Mouse (Mus musculus): ENCODE results near the gene 3110009E18Rik.

The 3110009E18Rik gene

DNA sequence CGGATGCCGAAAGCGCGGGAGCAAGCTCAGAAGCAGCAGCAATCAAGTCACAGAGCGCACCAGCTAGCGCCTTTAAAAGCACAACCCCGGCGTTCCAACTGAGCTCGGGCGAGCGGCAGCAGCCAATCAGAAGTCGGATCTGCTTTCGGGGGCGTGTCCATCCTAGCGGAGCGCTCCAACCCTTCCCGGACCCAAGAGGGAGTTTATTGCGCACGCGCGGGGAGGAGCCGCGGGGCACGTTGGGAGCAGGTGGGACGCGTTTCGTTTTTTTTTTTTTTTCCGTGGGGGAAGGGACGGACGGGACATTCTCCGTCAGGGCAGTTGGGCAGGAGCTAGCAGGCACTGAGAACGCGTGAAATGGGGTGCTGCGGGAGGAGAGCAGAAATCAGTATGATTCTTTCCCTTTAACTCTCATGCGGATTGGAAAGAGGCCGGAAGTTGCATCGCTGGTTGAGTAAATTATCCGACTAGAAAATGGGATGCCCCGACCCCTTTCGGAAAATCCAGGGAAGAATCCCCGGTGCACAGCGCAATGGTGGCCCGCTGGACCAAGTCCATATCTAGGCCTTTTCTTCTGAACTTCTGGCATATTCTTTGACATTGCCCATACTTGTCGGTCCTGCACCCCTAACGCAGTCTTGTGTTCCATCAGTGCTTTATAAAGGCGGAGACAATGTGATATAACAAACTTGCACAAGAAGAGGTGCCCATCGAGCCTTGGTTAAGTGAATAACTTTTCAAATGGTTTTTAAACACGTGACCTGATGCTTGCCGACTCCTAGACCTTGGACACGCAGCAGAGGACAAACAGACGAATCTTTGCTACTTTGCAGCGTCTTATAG is at the start of gene 3110009E18Rik, which contains the start of gene Dbi:
TSS of gene 3110009E18Rik (plus strand) at position 219 of the 843 bp plus-strand sequence.
TSS of gene Dbi (minus strand) at position 110 of the 843 bp plus-strand sequence.
- DNase-seq (ENCODE audit: low read depth, low spot score) = peak; percentile 98

DNA sequence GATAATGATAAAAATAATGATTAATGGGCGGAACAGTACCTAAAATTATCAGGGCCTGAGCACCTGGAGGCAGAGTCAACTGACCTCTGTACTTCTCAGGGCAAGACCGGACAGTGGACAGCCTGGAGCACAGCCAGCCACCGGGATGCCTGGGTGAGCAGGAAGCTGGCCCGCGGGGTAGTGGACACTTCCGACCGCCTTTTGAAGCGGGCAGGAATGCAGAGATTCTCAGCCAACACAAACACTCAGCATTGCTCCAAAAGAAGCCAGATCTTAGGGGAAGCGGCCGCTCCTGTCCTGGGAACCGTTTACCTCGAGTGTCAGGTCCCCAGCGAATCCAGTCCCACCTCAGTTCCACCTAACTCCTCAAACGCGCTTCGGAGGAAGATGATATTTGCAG is 48.1 kb upstream of the 3110009E18Rik start:
- DNase-seq (ENCODE audit: low read depth, low spot score) = no peak

DNA sequence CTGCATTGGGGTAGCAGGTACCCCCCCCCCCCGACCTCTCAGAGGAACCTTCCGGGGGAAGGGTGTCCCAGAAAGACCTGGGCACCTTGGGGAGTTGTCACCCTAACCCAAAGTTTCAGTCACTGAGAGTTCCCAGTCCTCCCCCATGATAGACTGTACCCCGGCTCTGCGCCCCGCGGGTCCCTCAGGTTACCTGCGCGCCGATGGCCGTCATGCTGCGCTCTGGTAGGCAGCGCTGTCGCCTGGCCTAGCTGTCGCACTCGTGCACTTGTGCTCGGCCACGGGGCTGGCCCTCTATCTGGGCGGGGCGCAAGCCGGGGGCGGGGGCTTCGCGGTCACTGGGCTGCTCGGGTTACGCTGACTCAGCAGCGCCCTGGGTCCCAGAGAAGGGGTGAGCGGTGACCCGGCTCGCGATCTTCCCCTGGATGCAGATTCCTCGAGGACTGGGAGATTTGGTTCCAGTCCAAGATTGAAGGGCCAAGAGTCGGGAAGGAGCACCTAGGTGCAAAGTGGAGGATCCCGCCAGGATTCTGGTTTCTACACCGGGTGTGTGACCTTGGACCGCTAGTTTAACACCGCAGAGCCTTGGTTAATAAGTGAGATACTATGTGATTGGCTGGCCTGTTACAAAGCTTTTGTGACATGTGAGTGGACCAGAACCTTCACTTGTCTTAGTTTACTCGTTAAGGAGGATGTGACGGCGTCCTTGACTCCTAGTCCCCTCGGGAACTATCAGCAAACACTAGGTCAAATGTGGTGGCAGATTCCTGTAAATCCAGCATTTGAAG is 47.3 kb upstream of the 3110009E18Rik start, which contains the start of gene Tmem37:
TSS of gene Tmem37 (minus strand) at position 556 of the 788 bp plus-strand sequence.
- DNase-seq (ENCODE audit: low read depth, low spot score) = peak; percentile 49

DNA sequence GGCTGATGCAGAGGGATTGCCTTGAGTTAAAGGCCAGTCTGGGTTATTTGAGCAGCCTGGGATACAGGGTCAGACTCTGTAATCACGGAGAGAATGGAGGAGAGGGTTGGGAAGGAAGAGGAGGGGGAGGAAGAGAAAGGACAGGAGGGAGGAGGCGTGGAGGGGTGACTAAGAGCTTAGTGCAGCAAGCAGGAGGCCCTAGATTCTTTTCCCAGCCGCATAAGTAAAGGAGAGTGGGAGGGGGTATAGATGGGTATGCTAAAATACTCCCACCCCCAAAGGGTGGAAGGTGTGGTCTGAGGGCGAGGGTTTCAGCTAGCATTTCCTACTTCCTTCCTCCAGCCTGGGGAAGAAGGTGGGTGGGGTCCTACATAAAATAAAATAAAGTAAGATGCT is 46.7 kb upstream of the 3110009E18Rik start:
- peak; percentile 29 for DNase-seq (ENCODE audit: low read depth, low spot score)

DNA sequence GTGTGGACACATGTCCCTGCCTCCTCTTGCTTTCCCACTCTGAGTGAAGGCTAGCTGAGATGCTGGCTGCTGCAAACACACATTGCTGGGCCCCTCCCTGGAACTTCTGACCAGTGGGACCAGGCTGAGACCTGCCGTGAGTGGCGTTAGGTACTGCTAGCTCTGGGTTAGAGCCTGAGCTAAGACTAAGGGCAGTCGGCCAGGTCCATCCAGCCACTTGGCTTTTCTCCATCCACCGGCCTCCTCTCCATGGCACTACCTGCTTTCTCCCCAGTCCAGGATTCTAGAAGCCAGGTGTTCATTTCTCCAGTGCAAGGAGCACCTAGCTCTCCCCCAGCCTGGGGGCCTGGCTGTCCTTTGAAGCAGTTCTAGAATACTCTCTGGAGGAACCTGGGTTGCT is 46.1 kb upstream of the 3110009E18Rik start:
- peak; percentile 20 for DNase-seq (ENCODE audit: low read depth, low spot score)

GRCm38 (mm10) chr1:120075507-120075906 is 45.5 kb upstream of the 3110009E18Rik start:
- DNase-seq (ENCODE audit: low read depth, low spot score) = peak; percentile 17

DNA sequence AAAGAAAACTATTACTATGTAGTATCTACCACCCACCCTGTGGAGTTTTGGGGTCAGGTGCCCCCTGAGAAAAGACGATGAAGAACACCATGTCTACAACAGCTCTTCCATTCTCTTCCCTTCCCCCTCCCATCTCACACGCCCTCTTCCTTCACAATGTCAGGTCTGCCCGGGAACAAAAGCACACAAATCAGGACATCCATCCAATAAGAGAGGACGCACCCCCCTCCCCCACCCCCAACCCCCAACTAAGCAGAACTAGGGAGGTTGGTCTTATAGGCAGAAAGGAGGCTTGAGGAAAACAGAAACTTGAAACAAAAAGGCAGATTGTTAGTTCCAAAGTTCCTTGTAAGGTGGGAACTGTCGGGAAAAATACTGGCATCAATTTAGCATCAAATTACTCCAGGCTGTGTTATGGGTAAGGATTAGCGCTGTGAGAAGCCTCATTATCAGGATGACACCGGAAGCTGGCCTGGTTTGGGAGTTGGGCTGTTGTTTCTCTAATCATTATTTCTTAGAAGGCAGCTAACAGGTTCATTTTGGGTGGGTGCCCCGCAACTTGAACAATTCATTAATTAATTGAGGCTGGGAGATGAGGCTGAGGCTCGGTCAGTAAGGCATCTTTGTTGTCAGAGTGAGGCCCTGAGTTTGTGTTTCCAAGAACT is 43.1 kb upstream of the 3110009E18Rik start:
- DNase-seq (ENCODE audit: low read depth, low spot score) = no peak

- peak; percentile 77 for DNase-seq (ENCODE audit: low read depth, low spot score)
These were observed 40.4 kb upstream of the 3110009E18Rik start for GRCm38 (mm10) chr1:120080632-120081031.

- DNase-seq (ENCODE audit: low read depth, low spot score) = peak; percentile 52
These were observed 37.9 kb upstream of the 3110009E18Rik start for GRCm38 (mm10) chr1:120082957-120083585.

DNA sequence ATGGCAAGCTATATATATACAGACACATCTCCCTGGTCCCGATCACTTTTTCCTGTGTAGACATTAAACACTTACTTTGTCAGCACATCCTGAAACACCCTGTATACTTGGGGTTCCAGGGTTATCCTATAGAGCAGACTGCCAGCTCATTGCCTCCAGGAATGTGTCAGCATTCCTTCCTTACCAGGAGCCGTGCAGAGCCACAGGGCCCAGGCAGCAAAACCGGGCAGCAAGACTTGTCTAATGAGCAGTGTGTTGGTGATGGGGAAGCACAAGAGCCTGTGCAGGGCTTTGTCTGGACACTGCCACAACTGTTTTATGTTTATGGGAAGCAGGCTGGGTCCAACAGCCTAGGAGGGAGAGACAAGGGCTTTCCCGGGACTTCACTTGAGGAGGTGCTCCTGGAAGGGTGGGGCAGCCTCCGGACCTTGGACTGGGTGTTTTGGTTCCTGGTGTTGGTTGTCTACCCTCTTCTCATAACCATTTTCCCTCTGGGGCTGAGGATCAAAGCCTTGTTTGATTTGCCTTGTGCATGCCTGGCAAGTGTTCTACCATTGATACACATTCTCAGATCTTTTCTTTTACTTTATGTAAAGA is 37.0 kb upstream of the 3110009E18Rik start:
- DNase-seq (ENCODE audit: low read depth, low spot score) = peak; percentile 59

GRCm38 (mm10) chr1:120085696-120086095 is 35.3 kb upstream of the 3110009E18Rik start:
- DNase-seq (ENCODE audit: low read depth, low spot score) = no peak

- no peak for DNase-seq (ENCODE audit: low read depth, low spot score)
These were observed 34.3 kb upstream of the 3110009E18Rik start for GRCm38 (mm10) chr1:120086644-120087043.

DNA sequence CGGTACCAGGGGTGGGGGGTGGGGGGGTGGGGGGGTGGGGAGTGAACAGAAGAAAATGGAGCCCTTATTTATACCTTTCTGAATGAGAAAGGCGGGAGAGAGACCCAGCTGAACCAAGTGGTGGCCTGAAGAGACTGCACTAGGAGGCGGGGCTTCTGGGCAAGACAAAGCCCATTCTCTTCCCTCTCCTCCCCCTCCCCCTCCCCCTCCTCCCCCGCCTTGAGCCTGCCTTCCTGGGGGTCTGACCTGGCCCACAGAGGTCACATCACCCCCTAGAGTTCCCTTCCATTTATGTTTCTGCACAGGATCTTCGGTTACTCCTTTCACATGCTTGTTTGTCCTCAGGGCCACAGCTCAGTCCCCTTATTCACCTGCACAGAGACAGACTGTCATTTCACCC is 31.8 kb upstream of the 3110009E18Rik start:
- no peak for DNase-seq (ENCODE audit: low read depth, low spot score)

DNA sequence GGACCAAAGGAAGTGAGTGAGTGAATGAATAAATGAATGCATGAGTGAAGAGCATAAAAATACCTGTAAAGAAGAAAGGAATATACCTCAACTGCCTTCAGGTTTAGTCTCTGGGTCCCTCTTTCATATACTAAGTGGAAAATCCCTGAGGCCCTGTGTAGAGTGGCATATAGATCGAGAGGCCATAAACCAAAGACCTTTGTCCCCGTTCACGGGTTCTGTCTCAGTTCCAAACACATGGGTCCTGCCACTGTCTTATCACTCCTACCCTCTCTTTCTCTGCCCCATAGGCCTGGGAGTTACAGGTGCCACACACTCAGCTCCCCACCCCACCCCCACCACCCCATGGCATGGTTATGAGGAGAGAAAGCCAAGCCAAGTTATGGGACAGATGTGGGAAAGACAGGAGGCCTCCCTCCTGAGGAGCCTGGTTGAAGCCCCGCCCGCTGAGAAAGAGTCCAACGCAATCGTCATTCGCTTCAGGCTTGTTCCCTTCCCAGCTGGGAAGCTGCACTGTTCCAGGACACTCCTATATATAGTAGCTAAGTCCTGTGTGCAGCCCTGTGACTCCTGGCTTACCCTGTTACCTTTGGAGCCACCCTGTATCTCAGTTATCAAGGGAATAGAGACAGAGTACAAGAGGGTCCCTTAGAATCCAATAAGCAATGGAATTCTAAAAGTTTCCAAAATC is 30.0 kb upstream of the 3110009E18Rik start:
- DNase-seq (ENCODE audit: low read depth, low spot score) = no peak

DNA sequence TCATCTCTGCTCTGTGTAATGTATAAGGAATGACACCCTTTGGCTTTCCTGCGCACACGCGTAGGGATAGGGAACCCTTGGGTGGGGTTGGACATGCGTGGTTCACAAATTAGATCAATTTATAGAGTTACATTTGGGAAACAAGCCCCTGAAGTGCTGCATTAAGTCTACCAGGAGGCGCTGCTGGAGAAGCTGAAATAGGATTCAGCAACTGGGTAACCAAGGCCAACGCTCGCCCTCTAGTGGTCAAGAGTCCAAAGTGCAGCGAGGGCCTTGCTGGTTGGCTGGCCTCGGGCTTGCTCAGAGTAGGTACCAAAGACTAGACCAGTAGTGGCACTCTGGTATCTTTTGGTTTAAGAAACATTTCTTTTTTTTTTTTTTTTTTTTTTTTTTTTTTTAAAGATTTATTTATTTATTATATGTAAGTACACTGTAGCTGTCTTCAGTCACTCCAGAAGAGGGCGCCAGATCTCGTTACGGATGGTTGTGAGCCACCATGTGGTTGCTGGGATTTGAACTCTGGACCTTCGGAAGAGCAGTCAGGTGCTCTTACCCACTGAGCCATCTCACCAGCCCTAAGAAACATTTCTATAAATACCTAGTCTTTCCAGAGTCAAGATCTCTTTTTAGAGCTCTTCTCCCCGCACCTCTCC is 27.4 kb upstream of the 3110009E18Rik start:
- peak; percentile 91 for DNase-seq (ENCODE audit: low read depth, low spot score)

DNA sequence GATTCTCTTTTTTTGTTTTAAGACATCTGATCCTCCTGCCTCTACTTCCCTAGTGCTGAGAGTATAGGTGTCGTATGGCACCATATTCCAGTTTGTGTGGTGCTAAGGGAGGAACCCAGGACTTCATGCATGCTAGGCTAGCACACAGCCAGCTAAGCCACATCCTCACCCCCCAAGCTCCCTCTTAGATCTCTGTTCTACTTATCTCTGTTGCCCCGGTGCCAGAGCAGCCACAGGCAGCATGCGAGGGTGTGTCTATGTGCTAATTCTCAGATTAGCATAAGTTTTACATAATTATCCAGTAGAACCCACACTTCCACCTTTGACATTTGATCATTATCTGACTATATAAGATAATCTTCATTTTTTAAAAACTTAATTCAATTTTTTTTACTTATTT is 26.1 kb upstream of the 3110009E18Rik start:
- DNase-seq (ENCODE audit: low read depth, low spot score) = no peak

- DNase-seq (ENCODE audit: low read depth, low spot score) = peak; percentile 84
These were observed 22.7 kb upstream of the 3110009E18Rik start for GRCm38 (mm10) chr1:120098327-120098726.

DNA sequence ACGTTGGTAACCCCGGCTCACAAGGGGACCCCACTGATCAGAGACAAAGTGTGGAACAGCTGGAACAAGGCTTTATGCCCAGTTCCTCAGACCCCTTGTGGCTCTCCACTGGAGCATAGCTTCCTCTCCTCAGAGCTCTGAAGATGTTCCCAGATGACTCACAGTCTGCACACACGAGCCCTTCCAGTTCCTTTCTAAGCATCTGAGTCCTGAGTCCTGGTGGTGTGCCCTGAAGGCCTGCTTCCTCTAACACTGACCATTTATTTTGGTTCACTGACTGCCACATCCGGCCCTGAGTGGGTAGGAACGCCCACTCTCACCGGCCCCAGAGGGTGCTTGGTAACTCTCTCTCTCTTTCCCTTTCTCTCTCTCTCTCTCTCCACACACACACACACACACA is 21.5 kb upstream of the 3110009E18Rik start:
- peak; percentile 92 for DNase-seq (ENCODE audit: low read depth, low spot score)

DNA sequence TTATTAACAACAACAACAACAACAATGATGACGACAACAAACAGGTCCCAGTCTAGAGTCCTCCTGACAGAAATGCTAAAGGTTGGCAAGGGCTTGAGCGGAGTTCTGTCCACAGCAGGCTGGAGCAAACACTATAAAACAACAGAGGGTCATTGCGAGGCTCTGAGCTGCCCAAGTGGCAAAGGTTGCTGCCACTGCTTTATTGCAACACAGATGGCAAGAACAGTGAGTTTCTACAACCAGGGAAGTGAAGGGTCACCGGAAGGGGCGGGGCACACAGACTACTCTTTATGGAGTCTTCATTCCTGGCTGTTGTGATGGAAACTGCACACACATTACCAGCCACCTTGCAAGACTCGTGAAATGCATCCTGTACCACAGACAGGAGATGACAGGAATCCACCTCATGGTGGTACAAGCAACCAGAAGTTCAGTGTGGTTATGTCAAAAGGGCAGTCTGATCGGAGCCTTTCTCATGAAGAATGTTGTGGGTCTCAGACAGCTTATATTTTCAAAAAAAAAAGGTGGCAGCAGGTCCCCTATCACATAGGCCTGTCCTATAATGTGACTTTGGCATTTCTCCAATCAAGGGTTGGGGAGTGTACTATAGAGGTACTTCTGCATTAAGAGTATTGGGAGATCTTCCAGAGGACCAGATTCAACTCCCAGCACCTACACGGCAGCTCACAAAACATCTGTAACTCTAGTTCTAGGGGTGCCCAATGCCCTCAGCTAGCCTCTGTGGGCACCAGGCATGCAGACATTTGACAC is 20.3 kb upstream of the 3110009E18Rik start:
- no peak for DNase-seq (ENCODE audit: low read depth, low spot score)

Measured in 3T3-L1 (cell line).